In the genomic region with DNA sequence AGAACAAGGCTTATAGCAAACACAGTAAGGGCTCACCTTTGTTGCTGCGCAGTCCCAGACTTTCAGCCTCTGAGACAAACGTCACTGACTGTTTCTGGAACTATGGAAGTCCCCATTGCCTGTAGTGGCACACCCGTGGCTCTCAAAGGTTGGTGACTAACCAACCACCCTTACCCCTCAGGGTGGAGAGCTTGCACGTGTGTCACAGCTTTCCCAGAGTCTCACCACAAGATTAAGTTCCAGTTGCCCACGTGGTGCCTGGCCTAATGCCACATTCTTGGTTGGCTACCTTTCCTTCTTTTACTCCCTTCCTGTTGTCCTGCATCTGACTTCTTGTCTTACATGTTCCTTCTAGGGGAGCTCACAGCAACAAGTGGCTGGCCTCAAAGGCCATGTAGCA, we compare ENCODE assay signal across 26 mouse cellular contexts.
DNase-seq lines count a peak whose midpoint lies in the region; ATAC-seq and TF ChIP-seq lines count a peak whose summit lies in the region.
"Had no signal": no experiment of that assay in that cellular context is flagged by ENCODE, and none has a peak within 500 bp of the region (broad histone marks: within the 10 kb centered on the region; RNA-seq: fewer than 3 reads in every experiment).

No protein-coding gene starts in this region.

- no peaks in the 10 kb centered on the region for H3K27me3 ChIP-seq in heart, embryonic 10.5 days (ENCODE audit: insufficient read depth, poor library complexity, severe bottlenecking)
- no peaks in the 10 kb centered on the region for H3K27me3 ChIP-seq in stomach, postnatal 0 days (ENCODE audit: control insufficient read depth, insufficient read depth, low read length)
- H3K27me3 ChIP-seq: embryonic facial prominence, embryonic 13.5 days; forebrain, embryonic 13.5 days; hindbrain, embryonic 15.5 days; limb, embryonic 15.5 days; neural tube, embryonic 13.5 days; stomach, embryonic 15.5 days had no signal

- H3K4me1 ChIP-seq in heart, embryonic 10.5 days = no peaks in the 10 kb centered on the region
- H3K4me1 ChIP-seq in stomach, postnatal 0 days (replicated peaks; ENCODE audit: control insufficient read depth, insufficient read depth) = no peaks in the 10 kb centered on the region
- H3K4me1 ChIP-seq: hindbrain, embryonic 15.5 days; limb, embryonic 15.5 days; midbrain, embryonic 10.5 days; neural tube, embryonic 13.5 days; stomach, embryonic 15.5 days had no signal

- no peak overlapping the region for H3K9ac ChIP-seq in stomach, postnatal 0 days (ENCODE audit: low read length)
- H3K9ac ChIP-seq: embryonic facial prominence, embryonic 13.5 days; forebrain, embryonic 13.5 days; hindbrain, embryonic 15.5 days; limb, embryonic 15.5 days; neural tube, embryonic 13.5 days; stomach, embryonic 15.5 days had no signal

- H3K9me3 ChIP-seq in heart, embryonic 10.5 days = no peaks in the 10 kb centered on the region
- H3K9me3 ChIP-seq in stomach, postnatal 0 days (ENCODE audit: control insufficient read depth, low read length) = no peaks in the 10 kb centered on the region
- H3K9me3 ChIP-seq: embryonic facial prominence, embryonic 13.5 days; forebrain, embryonic 13.5 days; hindbrain, embryonic 15.5 days; limb, embryonic 15.5 days; midbrain, embryonic 10.5 days; neural tube, embryonic 13.5 days; stomach, embryonic 15.5 days had no signal

- peak; percentile 70 for ATAC-seq in stomach, postnatal 0 days (ENCODE audit: low FRiP score, low TSS enrichment)
- ATAC-seq: CD4-positive, CD25-positive, alpha-beta regulatory T cell, adult 4 months; forebrain, embryonic 13.5 days; midbrain, embryonic 16.5 days had no signal

- no peak for TF ChIP-seq CTCF in stomach, postnatal 0 days (IDR thresholded peaks at IDR 0.05; ENCODE audit: low read depth)

- TF ChIP-seq EP300 in stomach, postnatal 0 days (optimal IDR thresholded peaks at IDR 0.05) = no peak

- no peak overlapping the region for H3K27ac ChIP-seq in heart, embryonic 10.5 days
- peak overlapping the region; percentile 59; the same call in 1 of the 2 replicates for H3K27ac ChIP-seq in stomach, postnatal 0 days (replicated peaks)
- H3K27ac ChIP-seq: embryonic facial prominence, embryonic 13.5 days; forebrain, embryonic 13.5 days; hindbrain, embryonic 15.5 days; left cerebral cortex, adult 2 months; limb, embryonic 15.5 days; midbrain, embryonic 10.5 days; neural tube, embryonic 13.5 days; stomach, embryonic 15.5 days had no signal

- DNase-seq in heart, postnatal 10 days = peak; percentile 1 to 4
- no peak for DNase-seq in heart, embryonic 10.5 days (ENCODE audit: low spot score)
- peak; percentile 5 to 42 for DNase-seq in kidney, postnatal 36 days
- DNase-seq in kidney, postnatal 10 days = no peak
- DNase-seq in NIH3T3 (ENCODE audit: low read depth) = peak; percentile 9
- DNase-seq in stomach, postnatal 0 days (ENCODE audit: low spot score) = peak; percentile 23
- DNase-seq in frontal cortex, postnatal 14 days (ENCODE audit: low spot score in 2 of 2) = no peak
- DNase-seq: adrenal gland, adult 2 months; cerebellum, adult 18-20 months; cerebellum, postnatal 14 days; gastrocnemius, postnatal 36 days; left cerebral cortex, postnatal 4 days; right cerebral cortex, postnatal 4 days; thymus, adult 2 months; thymus, postnatal 4 days had no signal

- intact Hi-C loops in heart, postnatal 10 days (cut with DNase I) = no loop called here

- no peaks in the 10 kb centered on the region for H3K36me3 ChIP-seq in heart, embryonic 10.5 days
- H3K36me3 ChIP-seq in stomach, postnatal 0 days (ENCODE audit: control insufficient read depth, insufficient read depth, low read length) = no peaks in the 10 kb centered on the region
- H3K36me3 ChIP-seq: embryonic facial prominence, embryonic 13.5 days; hindbrain, embryonic 15.5 days; limb, embryonic 15.5 days; midbrain, embryonic 10.5 days; neural tube, embryonic 13.5 days; stomach, embryonic 15.5 days had no signal

- 72% methylated on average over 5 of the region's 5 CpGs for WGBS in heart, embryonic 10.5 days
- 57% methylated on average over 5 of the region's 5 CpGs for WGBS in stomach, postnatal 0 days

- H3K4me2 ChIP-seq in stomach, postnatal 0 days (replicated peaks; ENCODE audit: low read depth) = no peak overlapping the region
- H3K4me2 ChIP-seq: embryonic facial prominence, embryonic 13.5 days; forebrain, embryonic 13.5 days; hindbrain, embryonic 15.5 days; limb, embryonic 15.5 days; neural tube, embryonic 13.5 days; stomach, embryonic 15.5 days had no signal

- no peak overlapping the region for H3K4me3 ChIP-seq in heart, embryonic 10.5 days
- H3K4me3 ChIP-seq in stomach, postnatal 0 days (ENCODE audit: low read depth, low read length) = no peak overlapping the region
- H3K4me3 ChIP-seq: embryonic facial prominence, embryonic 13.5 days; forebrain, embryonic 13.5 days; hindbrain, embryonic 15.5 days; left cerebral cortex, adult 2 months; limb, embryonic 15.5 days; midbrain, embryonic 10.5 days; myocyte; neural tube, embryonic 13.5 days; stomach, embryonic 15.5 days had no signal

Comparison
In these comparisons a context has a peak if more than half of its experiments do, and no peak if none do; other contexts are left out.
1. DNase-seq: peak in heart, postnatal 10 days (2 of 2), kidney, postnatal 36 days (2 of 2), NIH3T3 (single experiment) and stomach, postnatal 0 days (single experiment); none in heart, embryonic 10.5 days (single experiment), kidney, postnatal 10 days (single experiment) and frontal cortex, postnatal 14 days (0 of 2).